Mouse (Mus musculus) gastrocnemius, adult 2 months (tissue): Measurements from ENCODE around the gene Fcer2a. TPM values are rescaled to one million over a fixed set of nuclear protein-coding genes. Genes with fewer than 3 reads are reported as not detected.

Experiments used
- DNase-seq: peaks from one replicate; pipeline ENCODE4 v3.0.0; 2022
- H3K27ac ChIP-seq: fragments of 200-600 bp; 2 replicates; pipeline ENCODE4 v1.8.1; 2022; ENCODE audit warnings: mild to moderate bottlenecking
- H3K4me3 ChIP-seq: fragments of 200-600 bp; 2 replicates; pipeline ENCODE4 v1.8.1; 2022; ENCODE audit warnings: mild to moderate bottlenecking, moderate library complexity
- CTCF ChIP-seq: fragments of 200-600 bp; IDR thresholded peaks from 2 replicates; pipeline ENCODE4 v1.8.1; 2022; ENCODE audit warnings: antibody characterized with exemption, mild to moderate bottlenecking, moderate library complexity
- intact Hi-C: fragments of 180-260 bp; cut with DNase I; formaldehyde crosslinking; loops from one replicate; pipeline ENCODE4 v1.15.1; 2025
- long read RNA-seq, 2 experiments: library from polyadenylated mRNA; stranded (forward); transcript quantifications; one replicate each; pipeline ENCODE4 v2.0.0; 2021
- total RNA-seq, 2 experiments: library from RNA; stranded (reverse); gene quantifications; 2 replicates each; pipeline ENCODE4 v1.2.3; 2021

The Fcer2a gene
- not detected for total RNA-seq
- long read RNA-seq, experiment 1: 0 reads
- long read RNA-seq, experiment 2: 0 reads

GRCm38 (mm10) chr8:3694121-3694520 lies at the start of gene Fcer2a:
Gene Fcer2a, minus strand, starts transcription at chr8:3694175.
- no peak for DNase-seq
- TF ChIP-seq CTCF: no peak
- no peak within 1 kb of the TSS for H3K27ac ChIP-seq
- intact Hi-C loops: no loop called here
- no peak within 1 kb of the TSS for H3K4me3 ChIP-seq

DNA sequence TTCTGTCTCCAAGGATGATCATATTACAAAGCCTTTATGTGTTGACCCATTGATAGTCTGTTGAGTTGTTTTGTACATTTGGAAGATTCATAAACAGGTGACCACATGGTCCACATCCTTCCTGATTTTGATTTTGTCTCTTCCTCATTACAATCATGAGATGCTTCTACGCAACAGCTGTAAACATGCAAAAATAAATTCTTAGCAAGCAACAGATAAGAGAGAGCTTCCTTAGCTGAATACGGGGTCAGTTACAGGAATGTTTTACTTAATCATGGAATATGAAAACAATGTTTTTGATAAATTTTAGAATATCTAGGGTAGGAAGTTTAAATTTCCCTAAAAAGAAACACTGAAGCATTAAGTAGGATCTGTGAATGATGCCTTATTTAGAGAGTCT lies 43.0 kb upstream of the Fcer2a start:
- TF ChIP-seq CTCF: no peak
- H3K4me3 ChIP-seq: no peak overlapping the region
- intact Hi-C loops: no loop called here
- no peak for DNase-seq
- no peak overlapping the region for H3K27ac ChIP-seq

GRCm38 (mm10) chr8:3735599-3735998 lies 41.6 kb upstream of the Fcer2a start:
- no peak for DNase-seq
- Histone ChIP-seq H3K4me3 (no peak overlapping the region), H3K27ac (no peak overlapping the region)
- TF ChIP-seq CTCF: no peak
- intact Hi-C loops: no loop called here

GRCm38 (mm10) chr8:3734084-3734483 lies 40.1 kb upstream of the Fcer2a start:
- Histone ChIP-seq H3K27ac (no peak overlapping the region), H3K4me3 (no peak overlapping the region)
- intact Hi-C loops: no loop called here
- no peak for TF ChIP-seq CTCF
- no peak for DNase-seq

DNA sequence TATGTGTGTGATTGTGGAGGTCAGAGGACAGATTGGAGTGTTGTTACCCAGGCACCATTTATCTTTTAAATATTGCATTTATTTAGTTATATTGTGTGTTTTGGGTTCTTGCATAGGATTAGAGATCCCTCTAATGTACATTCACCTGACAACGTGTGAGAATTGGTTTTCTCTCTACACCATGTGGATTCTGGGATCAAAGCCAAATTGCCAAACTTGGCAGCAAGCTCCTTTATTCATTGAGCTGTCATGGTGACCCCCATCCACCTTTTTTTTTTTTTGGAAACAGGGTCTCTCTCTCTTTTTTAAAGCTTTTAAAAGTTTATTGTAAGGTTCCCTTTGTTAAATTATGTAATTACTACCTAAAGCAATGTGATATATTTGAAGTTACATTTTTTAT lies 27.1 kb upstream of the Fcer2a start:
- no peak for DNase-seq
- H3K27ac ChIP-seq: no peak overlapping the region
- intact Hi-C loops: no loop called here
- H3K4me3 ChIP-seq: no peak overlapping the region
- no peak for TF ChIP-seq CTCF

GRCm38 (mm10) chr8:3720551-3720950 lies 26.6 kb upstream of the Fcer2a start, which contains the start of gene Clec4g:
Gene Clec4g, minus strand, starts transcription at chr8:3720651.
- intact Hi-C loops: no loop called here
- no peak for DNase-seq
- no peak within 1 kb of the TSS for H3K27ac ChIP-seq
- TF ChIP-seq CTCF: no peak
- H3K4me3 ChIP-seq: no peak within 1 kb of the TSS

DNA sequence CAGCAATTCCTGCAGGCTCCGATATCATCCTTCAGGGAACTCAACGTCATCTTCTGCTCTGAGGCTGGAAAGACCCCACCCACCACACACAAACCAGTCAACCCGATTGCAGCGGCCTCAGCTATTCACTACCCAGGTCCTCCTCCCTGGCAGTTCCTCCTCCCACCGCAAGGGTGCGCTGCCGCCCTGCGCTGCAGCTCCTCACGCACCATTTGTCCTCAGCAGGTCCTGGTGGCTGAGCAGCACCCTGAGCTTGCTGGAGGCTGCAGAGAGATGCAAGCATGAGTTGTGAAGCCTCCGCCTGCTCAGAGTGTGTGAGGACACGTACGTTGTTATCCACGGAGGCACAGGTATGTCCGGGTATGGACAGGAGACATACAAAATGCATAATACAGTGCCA lies 24.6 kb upstream of the Fcer2a start:
- H3K27ac ChIP-seq: no peak overlapping the region
- peak; percentile 71 for DNase-seq
- intact Hi-C loops: loop anchor here (5.0 kb wide), 1 partner anchor 239 kb away; no protein-coding TSS in a partner anchor
- H3K4me3 ChIP-seq: no peak overlapping the region
- peak; percentile 83 for TF ChIP-seq CTCF

- DNase-seq: no peak
- TF ChIP-seq CTCF: no peak
- Histone ChIP-seq H3K27ac (no peak overlapping the region), H3K4me3 (no peak overlapping the region)
- intact Hi-C loops: loop anchor here (5.0 kb wide), 1 partner anchor 240 kb away; no protein-coding TSS in a partner anchor
Measured at GRCm38 (mm10) chr8:3717321-3717954, 23.5 kb upstream of the Fcer2a start.

DNA sequence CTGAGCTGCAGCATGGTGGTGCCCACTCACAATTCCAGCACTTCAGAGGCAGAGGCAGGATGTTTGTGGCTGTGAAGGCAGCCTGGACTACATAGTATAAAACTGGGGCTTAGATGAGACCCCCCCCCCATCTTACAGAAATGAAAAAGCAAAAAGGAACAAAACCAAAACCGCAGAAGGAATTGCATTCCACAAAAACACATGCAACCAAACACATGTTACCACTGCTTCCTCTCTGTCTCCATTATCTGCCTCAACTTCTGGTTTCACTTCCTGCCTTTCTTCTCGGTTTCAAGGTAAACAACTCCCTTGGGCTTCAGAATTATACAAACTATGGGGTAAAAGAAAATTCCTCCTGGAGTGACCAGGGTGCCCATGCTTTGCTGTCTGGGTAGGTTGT lies 17.7 kb upstream of the Fcer2a start:
- TF ChIP-seq CTCF: no peak
- no peak for DNase-seq
- H3K27ac ChIP-seq: peak overlapping the region; percentile 31; the same call in 1 of the 2 replicates
- intact Hi-C loops: no loop called here
- no peak overlapping the region for H3K4me3 ChIP-seq

- TF ChIP-seq CTCF: no peak
- Histone ChIP-seq H3K4me3 (no peak overlapping the region), H3K27ac (no peak overlapping the region)
- intact Hi-C loops: no loop called here
- DNase-seq: no peak
Measured at GRCm38 (mm10) chr8:3710312-3710711, 16.3 kb upstream of the Fcer2a start.

- no peak for DNase-seq
- TF ChIP-seq CTCF: no peak
- Histone ChIP-seq H3K27ac (no peak overlapping the region), H3K4me3 (no peak overlapping the region)
- intact Hi-C loops: no loop called here
Measured at GRCm38 (mm10) chr8:3707611-3708010, 13.6 kb upstream of the Fcer2a start.

- peak; percentile 34 for TF ChIP-seq CTCF
- intact Hi-C loops: no loop called here
- Histone ChIP-seq H3K4me3 (no peak overlapping the region), H3K27ac (no peak overlapping the region)
- DNase-seq: no peak
Measured at GRCm38 (mm10) chr8:3705711-3706110, 11.7 kb upstream of the Fcer2a start.

DNA sequence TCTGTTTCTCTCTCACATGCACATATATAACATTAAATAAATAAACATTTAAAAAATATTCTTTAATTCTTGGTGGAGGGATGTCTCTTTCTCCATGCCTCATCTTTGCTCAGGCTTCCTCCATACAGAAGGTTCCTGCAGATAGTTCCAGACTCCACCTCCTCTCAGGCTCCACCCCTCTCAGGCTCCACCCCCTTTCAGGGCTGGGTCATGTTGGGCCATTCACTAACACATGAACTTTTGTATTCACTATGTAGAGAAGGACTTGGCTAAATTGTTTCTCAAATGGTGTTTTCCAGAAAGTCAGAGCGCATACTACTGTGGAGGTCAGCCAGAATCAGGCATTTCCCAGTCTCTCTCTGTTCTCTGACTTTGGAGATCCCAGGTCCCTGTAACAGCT lies 7.5 kb upstream of the Fcer2a start:
- no peak for DNase-seq
- no peak for TF ChIP-seq CTCF
- intact Hi-C loops: no loop called here
- Histone ChIP-seq H3K4me3 (no peak overlapping the region), H3K27ac (no peak overlapping the region)

- Histone ChIP-seq H3K27ac (no peak overlapping the region), H3K4me3 (no peak overlapping the region)
- no peak for TF ChIP-seq CTCF
- no peak for DNase-seq
- intact Hi-C loops: no loop called here
Measured at GRCm38 (mm10) chr8:3690774-3691173, 3.2 kb downstream of the Fcer2a start.
